Mouse (Mus musculus): ENCODE results near the gene St5. TPM values are rescaled to one million over a fixed set of nuclear protein-coding genes. Genes with fewer than 3 reads are reported as not detected.

Gene St5
- total RNA-seq, 4 experiments from 2014 or later: 14.4 to 18.3 (median 15.7) TPM

DNA sequence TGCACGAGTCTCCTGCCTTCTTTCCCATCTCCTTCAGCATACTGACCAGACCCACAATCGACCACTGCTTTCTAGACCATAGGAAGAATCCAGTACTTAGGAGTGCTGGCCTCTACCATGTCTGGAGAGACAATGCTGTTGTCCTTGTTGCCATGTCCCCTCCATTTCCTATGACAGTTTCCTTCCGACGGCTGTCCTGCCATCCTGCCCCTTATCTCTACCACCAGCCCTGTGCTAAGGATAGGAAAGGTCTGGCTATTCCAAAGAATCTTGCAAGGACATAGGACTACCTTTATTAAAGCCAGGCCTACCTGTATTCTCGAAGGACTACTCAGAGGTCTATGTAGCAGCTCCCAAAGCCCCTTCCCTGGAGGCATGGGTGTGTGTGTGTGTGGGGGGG, 171.9 kb downstream of the St5 start:
- DNase-seq (ENCODE audit: low spot score in 2 of 2): no peak

DNA sequence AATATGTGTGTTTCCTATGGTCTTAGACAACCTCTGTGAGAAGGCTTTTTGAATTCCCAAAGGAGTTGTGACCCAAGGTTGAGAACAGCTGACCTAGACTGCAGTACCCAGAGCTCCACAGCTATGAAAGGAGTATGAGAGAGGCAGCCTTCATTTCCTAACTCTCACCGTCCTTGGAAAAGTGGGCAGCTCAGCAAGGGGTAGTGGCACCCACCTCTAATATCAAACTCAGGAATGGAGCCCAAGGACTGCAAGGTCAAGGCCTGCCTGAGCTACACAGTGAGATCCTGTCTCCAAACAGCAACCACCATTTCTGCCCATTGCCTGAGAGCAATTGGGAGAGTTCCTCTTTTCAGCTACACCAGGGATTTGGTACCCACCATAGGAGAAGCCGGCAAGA, 173.7 kb downstream of the St5 start:
- no peak for DNase-seq (ENCODE audit: low spot score in 2 of 2)

DNA sequence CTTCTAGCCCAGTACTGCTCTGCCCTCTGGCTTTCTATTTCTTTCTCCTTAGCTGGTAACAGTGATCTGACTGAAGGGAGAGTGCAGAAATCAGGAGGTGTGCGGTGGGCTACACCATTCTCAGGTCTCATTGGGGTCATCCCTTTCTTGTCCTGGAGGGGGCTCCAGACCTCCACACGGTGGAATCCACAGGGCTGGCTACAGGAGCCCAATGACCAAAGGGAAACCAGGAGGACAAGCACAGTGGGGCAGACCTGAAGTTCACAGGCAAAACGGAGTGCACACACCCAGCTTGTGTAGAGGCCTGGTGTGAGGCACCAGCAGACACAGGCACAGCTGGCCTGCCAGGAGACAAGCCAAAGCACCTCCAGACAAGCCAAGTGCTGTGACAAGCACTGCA, 175.0 kb downstream of the St5 start:
- no peak for DNase-seq (ENCODE audit: low spot score in 2 of 2)

DNA sequence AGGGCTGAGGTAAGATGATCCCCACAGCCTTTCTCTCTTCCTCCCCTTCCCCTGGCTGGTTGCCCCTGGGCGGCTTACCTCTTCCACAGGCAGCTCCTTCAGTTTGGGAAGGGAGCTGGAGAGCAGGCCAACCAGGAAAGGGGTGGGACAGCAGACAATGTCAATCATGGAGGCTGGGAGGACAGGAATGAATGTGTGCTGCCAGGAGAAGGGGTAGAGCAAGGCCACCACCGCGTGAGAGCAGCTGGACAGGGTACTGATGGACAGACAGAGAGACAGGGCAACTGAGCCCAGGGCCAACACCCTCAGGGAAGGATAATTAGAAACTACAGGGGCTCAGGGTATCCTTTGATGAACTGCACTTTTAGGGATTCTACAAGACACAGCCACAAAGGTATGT, 175.9 kb downstream of the St5 start:
- no peak for DNase-seq (ENCODE audit: low spot score in 2 of 2)

DNA sequence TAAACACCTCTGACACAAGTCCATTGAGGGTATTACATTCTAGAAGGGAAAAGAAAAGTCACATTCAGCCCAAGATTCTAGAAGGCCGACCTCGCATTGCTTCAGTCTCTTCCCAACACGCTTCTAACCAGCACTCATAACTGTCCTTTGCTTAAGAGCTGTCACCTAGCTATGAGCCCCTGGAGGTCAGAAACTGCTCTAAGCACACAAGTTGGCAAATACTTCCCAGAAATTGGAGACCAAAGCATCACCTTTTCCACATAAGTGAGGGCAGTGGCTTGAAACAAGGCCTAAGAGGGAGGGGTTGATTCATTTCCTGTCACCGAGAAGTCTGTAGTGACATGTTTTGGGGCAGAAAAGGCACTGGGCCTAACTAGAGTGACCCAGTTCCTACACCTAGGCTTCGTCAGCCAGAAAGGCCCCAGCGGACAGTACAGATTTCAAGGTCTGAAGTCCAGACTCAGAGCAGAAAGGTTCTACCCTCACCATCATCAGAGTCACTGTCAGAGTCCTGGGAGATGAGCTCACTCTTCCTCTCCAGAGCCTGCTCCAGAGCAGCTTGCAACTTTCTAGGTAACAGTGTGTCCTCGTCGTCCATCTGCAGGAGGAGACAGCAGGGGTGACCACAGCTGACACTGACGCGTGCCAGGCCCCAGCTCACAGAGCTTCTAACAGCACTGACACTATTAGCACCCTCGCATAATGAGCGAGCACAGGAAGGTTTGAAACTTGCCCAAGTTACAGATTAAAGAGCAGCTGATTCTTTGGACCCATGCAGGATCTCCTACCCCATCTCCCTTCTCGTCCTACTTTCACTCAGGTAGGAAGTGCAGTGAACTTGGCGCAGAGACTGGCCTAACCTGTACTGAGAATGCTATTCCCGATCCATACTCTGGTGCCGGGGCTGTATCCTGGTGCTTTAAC, 177.4 kb downstream of the St5 start:
- no peak for DNase-seq (ENCODE audit: low spot score in 2 of 2)

DNA sequence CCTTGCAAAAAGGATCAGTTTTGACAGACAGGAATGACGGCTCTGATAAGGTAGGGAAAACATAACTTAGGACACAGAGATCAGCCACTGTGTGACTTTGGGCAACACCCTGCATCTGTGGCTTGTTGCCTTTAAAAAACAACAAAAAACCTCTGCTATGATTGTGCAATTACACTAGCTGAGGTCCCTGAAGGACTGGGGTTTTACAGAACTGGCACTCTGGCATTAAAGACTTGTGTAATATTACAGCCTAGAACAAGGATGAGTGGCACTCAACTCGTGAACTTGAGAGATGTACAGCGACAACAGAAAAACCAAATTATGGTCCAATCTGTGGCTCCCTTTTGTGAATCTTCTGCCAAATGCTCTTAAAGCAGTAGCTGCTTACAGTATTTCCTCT, 178.6 kb downstream of the St5 start:
- DNase-seq (ENCODE audit: low spot score in 2 of 2): no peak

DNA sequence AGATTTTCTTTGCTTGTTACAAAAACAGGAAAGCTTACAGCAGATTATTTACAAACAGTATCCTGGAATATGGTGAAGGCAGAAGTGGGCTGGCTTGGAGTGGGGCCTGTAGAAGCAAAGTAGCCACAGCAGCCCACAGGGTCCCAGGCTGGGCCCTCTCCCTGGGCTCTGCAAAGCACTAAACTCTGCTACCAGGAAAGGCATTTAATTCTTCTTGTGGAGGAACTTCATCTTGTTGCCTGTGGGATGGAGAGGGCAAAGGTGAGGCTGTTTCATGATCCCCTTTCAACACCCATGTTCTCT, 179.0 kb downstream of the St5 start:
- no peak for DNase-seq (ENCODE audit: low spot score in 2 of 2)

DNA sequence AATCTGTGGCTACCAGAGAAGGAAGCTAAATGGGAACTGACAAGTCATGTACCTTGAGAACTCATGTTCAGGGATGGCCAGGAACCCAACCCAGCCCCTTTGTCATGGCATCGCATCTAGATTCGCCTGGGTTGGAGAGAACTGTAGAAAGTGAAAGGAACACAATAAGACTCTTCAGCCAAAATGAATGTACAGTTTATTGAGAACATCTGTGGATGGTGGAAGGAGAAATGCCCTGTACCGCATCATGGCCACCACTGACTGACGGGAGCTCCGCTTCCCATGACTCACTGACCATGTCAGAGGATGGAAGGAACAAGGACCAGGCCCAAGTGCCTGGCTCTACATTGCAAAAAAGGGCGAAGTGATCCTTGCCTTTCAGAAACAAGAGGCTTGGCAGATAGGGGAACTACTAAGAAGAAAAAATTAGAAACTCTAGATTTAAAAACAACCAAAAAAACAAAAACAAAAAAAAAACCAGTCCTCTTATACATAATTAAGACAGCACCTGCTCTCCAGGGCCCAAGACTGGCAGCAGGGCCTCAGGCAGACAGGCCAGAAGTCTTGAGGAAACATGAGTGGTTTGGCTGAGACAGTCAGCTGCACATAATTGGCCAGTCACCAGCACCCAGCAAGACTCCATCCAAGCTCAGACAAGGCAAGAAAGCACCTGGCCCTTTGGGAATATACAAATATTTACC, 179.5 kb downstream of the St5 start:
- DNase-seq (ENCODE audit: low spot score in 2 of 2): no peak

DNA sequence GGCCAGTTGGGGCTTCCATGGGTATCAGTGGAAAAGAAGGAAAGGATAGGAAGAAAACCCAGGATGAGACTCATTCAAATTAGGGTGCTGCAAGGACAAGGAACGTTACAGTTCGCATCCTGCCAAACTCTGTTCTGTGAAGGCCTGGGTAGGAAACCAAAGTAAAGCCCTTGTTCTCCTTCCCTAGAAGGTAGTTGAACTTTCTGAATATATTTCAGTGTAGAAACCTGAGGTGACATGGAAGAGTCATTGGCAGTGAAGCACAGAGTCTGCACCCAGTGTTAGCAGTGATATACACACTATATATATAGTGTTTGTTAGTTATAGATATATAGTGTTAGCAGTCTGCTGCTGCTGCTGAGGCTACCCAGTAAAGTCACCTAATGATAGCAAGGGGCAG, 180.1 kb downstream of the St5 start:
- no peak for DNase-seq (ENCODE audit: low spot score in 2 of 2)

DNA sequence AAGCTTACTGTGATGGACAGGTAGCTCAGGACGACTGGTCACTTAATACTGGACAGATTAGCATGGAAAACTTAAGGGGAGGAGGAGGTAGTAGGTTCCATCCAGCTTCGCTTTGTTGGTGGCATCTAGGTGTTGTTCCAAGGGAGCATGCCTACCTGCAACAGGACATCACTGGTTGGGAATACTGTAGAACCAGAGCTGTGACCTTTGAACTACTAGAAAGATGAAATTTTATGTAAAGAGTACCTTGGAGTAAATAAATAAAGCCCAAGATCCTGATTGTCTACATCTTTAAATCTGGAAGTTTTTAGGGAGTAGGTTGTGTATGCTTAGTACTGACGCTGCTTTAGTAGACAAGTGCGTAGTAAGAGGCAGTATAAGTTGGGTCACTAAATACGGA, 181.3 kb downstream of the St5 start:
- no peak for DNase-seq (ENCODE audit: low spot score in 2 of 2)

DNA sequence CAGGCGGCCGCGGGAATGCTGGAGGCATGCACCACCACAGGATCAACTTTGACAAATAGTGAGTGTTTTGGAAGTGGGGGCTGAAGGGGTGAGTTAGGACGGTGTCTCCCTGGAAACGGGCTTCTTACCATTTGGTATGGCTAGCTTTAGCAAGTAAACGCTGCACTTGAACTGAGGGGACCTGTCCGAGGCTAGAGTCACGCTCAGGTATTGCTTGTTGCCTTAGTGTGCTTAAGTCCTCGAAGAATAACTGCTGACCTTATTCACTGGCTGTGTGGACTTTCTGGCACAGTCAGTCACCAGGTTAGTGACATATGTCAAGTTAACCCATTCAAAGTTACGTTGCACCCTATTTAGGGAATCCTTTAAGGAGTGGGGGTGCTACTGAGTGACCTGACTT, 183.5 kb downstream of the St5 start:
- DNase-seq (ENCODE audit: low spot score in 2 of 2): no peak

DNA sequence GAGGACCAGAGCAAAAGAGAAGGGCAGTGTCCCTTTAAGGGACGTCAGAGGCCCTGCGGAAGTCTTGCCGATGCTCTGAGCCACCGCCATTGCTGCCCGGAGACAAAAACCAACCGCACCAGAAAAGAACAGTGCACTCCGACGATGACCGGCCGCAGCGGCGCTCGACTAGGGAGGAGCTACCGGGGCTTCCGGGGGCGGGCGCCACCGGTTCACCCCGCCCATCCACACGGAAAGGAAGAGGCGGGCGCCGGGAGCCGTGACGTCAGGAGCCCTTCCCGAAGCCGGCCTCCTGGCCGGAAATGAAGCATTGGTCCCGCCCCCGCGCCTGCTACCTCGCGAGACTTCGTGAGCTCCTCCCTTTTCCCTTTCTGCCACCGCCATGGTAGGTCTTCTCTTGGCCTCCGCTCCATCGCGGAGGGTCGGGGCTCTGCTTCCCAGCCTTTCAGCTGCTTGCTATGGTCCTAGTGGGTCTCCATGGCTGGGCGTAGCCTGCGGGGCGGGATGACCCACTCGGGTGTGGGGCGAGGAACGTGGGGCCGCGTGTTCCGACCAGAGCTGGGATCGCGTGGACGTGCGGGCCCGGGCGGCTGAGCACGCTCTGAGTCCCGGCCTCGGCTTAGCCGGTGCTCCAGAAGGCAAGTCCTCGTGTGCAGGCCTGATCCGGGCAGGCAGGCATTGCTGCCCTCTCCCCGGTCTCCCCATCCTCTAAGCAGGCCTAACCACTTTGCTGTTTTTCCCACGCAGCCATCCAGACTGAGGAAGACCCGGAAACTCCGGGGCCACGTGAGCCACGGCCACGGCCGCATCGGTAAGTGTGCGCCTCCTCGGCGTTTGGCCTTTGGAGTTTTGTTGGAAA, 184.3 kb downstream of the St5 start, which contains the start of gene Rpl27a:
Rpl27a (plus strand) TSS at position 310 of the 859 bp plus-strand sequence.
- peak; percentile 92 to 99 for DNase-seq (ENCODE audit: low spot score in 2 of 2)

DNA sequence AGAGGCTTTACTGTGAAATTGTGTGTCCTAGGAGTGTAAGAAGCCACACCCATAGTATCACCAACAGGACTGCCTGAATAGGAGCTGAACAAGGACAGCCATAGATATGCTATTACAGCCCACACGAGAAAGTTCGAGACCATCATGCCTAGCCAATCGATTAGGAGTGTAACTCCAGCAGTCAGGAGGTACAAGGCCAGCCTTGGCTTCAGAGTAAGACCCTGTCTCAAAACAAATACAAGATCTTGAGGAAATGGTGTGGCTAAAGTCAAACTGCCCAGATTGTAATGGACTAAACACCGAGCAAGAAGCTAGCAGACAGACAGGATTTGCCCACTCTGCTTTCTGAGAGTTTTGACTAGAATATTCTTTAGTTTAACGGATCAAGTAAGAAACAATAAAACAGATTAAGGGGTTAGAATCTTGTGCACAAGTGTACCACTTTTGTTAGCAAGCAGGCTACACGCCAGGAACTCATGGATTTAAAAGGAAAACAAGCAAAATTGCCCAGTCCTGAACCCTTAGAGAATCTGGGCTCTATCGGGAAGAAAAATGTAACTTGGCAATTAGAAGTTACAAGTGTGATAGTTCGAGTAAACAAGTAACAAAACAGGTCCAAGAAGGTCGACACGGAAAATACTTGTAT, 185.2 kb downstream of the St5 start:
- no peak for DNase-seq (ENCODE audit: low spot score in 2 of 2)

DNA sequence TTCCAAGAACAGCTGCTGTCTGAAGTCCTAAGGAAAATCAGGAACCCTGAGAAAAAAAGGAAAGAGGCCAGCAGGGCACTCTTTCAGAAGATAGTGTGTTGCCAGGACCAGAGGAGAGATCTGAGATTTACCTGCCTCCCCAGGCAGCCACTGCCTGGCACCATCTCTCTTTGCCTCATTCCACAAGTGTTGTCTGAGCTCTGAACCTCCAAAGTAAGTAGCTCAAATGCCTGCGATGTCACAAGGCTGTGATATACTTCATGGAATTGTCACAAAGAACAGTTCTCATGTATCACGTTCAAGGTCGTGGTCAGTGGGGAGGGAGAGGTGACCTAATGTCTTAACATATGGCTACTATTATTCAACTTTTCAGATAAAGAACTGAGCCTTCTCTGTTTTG, 186.9 kb downstream of the St5 start:
- DNase-seq (ENCODE audit: low spot score in 2 of 2): no peak

DNA sequence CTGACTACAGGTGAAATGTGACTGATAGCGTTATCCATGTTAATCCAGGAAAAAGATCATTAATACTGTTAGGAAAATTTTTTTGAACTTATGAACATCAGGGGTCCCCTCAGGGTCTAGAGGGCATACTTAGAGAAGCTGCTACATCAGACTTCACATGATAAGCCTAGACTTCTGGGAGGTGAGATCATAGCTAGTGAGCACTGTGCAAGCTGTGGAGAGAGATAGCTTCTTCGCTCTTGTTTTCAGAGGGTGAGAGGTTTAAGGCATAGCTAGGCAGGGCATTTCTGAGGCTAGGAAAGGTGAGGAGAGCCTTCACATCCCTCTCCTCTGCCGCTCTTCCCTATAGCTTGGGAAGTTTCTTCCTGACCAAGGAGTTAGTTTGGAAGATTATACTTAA, 191.6 kb downstream of the St5 start:
- no peak for DNase-seq (ENCODE audit: low spot score in 2 of 2)

DNA sequence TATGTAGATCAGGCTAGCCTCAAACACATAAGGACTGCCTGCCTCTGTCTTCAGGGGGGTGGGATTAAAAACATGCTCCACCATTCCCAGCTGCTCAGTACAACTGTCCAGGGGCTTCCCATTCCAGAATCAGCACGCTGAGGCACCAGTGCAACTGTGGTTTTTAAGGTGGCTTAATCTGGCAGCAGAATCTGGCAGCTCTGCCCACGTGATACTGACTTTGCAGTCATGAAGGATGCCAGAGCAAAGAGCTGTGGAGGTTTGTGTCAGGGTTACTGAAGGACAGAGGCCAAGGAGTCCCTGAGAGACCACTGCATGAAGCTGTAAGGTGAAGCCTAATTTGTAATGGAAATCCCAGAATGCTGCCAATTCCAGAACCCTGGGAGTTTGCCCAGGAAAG, 192.6 kb downstream of the St5 start:
- no peak for DNase-seq (ENCODE audit: low spot score in 2 of 2)

DNA sequence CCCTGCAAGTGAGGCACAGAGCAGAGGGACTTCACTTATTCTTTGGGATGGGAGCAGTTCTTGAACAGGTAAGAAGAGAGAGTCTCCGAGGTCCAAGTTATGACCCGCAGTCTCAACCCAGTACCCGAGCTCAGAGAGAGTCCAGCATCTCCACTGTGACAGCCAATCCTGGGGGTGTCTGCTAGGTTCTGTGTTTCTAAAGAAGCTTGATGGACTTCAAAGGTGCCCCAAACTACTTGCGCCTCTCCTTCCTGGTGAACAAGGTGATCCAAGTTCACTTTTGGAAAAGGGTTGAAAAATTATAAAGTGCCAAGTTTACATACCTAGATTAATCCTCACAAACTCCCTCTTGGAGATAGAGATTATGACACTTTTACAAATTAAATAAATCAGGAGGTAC, 195.4 kb downstream of the St5 start, which contains the start of gene Trim66:
Trim66 (minus strand) TSS at position 101 of the 400 bp plus-strand sequence.
- DNase-seq (ENCODE audit: low spot score in 2 of 2): no peak

DNA sequence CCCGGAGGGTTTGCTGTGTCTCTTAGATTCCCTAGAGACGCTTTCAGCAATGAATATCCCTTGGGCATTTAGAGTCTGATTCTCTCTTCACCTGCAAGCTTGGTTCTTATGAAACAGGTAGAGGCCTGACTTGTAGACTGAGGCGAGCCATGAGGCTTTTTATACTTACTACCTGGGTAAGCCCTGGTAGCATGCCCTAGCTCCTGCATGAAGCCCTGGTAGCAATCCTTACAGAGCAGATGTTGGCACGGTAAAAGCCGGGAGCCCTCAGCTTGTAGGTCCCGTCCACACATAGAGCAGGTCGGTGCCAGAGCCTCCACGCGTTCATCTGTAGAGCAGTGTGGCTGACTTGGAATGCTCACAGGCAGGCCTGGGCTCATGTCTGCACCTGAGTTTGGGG, 195.8 kb downstream of the St5 start:
- no peak for DNase-seq (ENCODE audit: low spot score in 2 of 2)

DNA sequence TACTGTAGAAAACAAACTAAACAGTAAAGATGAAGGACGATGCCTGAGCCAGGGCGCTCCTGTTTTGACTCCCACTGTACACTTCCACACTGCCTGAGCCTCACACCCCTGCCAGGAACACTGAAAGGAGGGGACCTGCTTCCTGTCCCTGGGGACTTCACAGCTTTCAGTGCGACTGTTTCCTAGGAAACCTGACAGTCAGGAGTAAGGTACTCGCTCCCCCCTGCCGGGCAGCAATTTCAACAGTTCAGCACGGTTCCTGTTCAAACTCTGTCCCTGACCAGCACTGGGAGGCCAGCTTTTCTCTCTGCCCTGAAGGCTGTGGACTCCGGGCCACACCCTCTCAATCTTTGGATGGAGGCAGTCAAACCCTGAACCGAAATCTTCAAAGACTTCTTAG, 196.3 kb downstream of the St5 start:
- no peak for DNase-seq (ENCODE audit: low spot score in 2 of 2)

DNA sequence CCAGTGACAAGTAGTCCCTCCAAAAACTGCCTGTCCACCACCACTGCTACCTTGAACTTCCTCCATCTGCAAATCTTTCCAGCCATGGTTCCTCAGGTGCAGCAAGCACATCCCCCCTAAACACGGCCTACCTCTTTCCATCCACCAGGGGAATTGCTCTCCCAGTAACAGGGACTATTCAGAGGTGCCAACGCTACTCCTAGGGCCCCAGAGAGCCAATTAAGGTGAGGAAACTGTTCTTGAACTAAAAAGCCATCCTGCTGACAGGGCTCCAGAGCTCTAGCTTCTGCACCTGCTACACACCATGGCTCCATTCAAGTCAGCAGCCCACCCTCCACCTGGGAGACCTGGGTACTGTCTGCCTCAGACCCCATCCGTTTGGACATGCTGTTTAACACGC, 205.9 kb downstream of the St5 start:
- DNase-seq (ENCODE audit: low spot score in 2 of 2): no peak

Data from left cerebral cortex, adult 8-10 months (tissue).